Mouse (Mus musculus) megakaryocyte, embryonic 14.5 days (primary cell): ENCODE measurements around the gene Hist2h4.

ENCODE experiments used
- FLI1 ChIP-seq: IDR thresholded peaks from 2 replicates; pipeline ENCODE4 v1.6.1; 2012; ENCODE audit warnings: low read length, inconsistent platforms, mixed read lengths
- GATA1 ChIP-seq: IDR thresholded peaks from 3 replicates; pipeline ENCODE4 v1.6.1; 2012; ENCODE audit warnings: mixed read lengths, low read length, inconsistent platforms, borderline replicate concordance

GRCm38 (mm10) chr3:96257190-96257589 lies 5.9 kb downstream of the Hist2h4 start:
- no peak for TF ChIP-seq GATA1
- no peak for TF ChIP-seq FLI1
